Comparison of ENCODE assay signal across 8 mouse cellular contexts in genomic region chr17:34837464-34838324, GRCm38 (mm10). TPM values are rescaled to one million over a fixed set of nuclear protein-coding genes. Genes with fewer than 3 reads are reported as not detected.
DNase-seq lines count a peak whose midpoint lies in the region; ATAC-seq and TF ChIP-seq lines count a peak whose summit lies in the region.

No protein-coding gene starts in this region.

- WGBS in lung, embryonic 14.5 days, result 33% methylated on average over 43 of the region's 43 CpGs
- 49% methylated on average over 33 of the region's 43 CpGs for WGBS in embryonic facial prominence, embryonic 14.5 days
- WGBS in hindbrain, embryonic 13.5 days, result 42% methylated on average over 43 of the region's 43 CpGs
- 33% methylated on average over 43 of the region's 43 CpGs for WGBS in liver, embryonic 14.5 days (ENCODE audit: insufficient replicate concordance)
- 32% methylated on average over 41 of the region's 43 CpGs for WGBS in stomach, postnatal 0 days

- peak overlapping the region; percentile 66 for H3K9ac ChIP-seq in lung, embryonic 14.5 days
- peak overlapping the region; percentile 80 for H3K9ac ChIP-seq in embryonic facial prominence, embryonic 14.5 days (ENCODE audit: low read depth, low read length)
- H3K9ac ChIP-seq in hindbrain, embryonic 13.5 days, result peak overlapping the region; percentile 86
- H3K9ac ChIP-seq in liver, embryonic 14.5 days (replicated peaks), result peak overlapping the region; percentile 90
- H3K9ac ChIP-seq in stomach, postnatal 0 days (ENCODE audit: low read length), result peak overlapping the region; percentile 73

- H3K4me1 ChIP-seq in lung, embryonic 14.5 days (ENCODE audit: insufficient read depth), result no peaks in the 10 kb centered on the region
- peaks cover 15% of the 10 kb centered on the region for H3K4me1 ChIP-seq in embryonic facial prominence, embryonic 14.5 days (ENCODE audit: control insufficient read depth, insufficient read depth, low read length)
- H3K4me1 ChIP-seq in hindbrain, embryonic 13.5 days (replicated peaks), result peaks cover 35% of the 10 kb centered on the region
- peaks cover 11 to 16% of the 10 kb centered on the region in 2 experiments for H3K4me1 ChIP-seq in liver, embryonic 14.5 days (replicated peaks; ENCODE audit: control insufficient read depth in 2 of 2, insufficient read depth in 2 of 2, low read length in 1 of 2)
- H3K4me1 ChIP-seq in stomach, postnatal 0 days (replicated peaks; ENCODE audit: control insufficient read depth, insufficient read depth), result 0 out of 2 replicates have a peak, but pooled peaks cover 5% of the 10 kb centered on the region

- no peak for TF ChIP-seq CTCF in lung, embryonic 14.5 days (IDR thresholded peaks at IDR 0.05; ENCODE audit: low read depth)
- TF ChIP-seq CTCF in liver, embryonic 14.5 days (IDR thresholded peaks at IDR 0.05; ENCODE audit: low read depth), result no peak
- no peak for TF ChIP-seq CTCF in stomach, postnatal 0 days (IDR thresholded peaks at IDR 0.05; ENCODE audit: low read depth)

- ATAC-seq in lung, embryonic 14.5 days (ENCODE audit: insufficient read depth), result peak; percentile 13
- ATAC-seq in embryonic facial prominence, embryonic 14.5 days (ENCODE audit: low read depth), result peak; percentile 13; the same call in 1 of the 2 replicates
- peak; percentile 37 for ATAC-seq in hindbrain, embryonic 13.5 days (ENCODE audit: low FRiP score)
- peak; percentile 2; the same call in 1 of the 2 replicates for ATAC-seq in liver, embryonic 14.5 days (ENCODE audit: insufficient read depth)
- ATAC-seq in stomach, postnatal 0 days (ENCODE audit: low FRiP score, low TSS enrichment), result peak; percentile 36

- H3K36me3 ChIP-seq in lung, embryonic 14.5 days (ENCODE audit: insufficient read depth), result peaks cover 46% of the 10 kb centered on the region
- H3K36me3 ChIP-seq in embryonic facial prominence, embryonic 14.5 days (ENCODE audit: control insufficient read depth, insufficient read depth, low read length), result peaks cover 67% of the 10 kb centered on the region
- H3K36me3 ChIP-seq in hindbrain, embryonic 13.5 days, result peaks cover 55% of the 10 kb centered on the region
- H3K36me3 ChIP-seq in liver, embryonic 14.5 days (replicated peaks; ENCODE audit: control insufficient read depth, insufficient read depth, low read depth), result peaks cover 18% of the 10 kb centered on the region
- H3K36me3 ChIP-seq in stomach, postnatal 0 days (ENCODE audit: control insufficient read depth, insufficient read depth, low read length), result peaks cover 15% of the 10 kb centered on the region; the same call in 1 of the 2 replicates

- TF ChIP-seq EP300 in liver, embryonic 14.5 days (IDR thresholded peaks at IDR 0.05; ENCODE audit: low read depth), result no peak
- TF ChIP-seq EP300 in stomach, postnatal 0 days (optimal IDR thresholded peaks at IDR 0.05), result no peak

- no peaks in the 10 kb centered on the region for H3K27me3 ChIP-seq in lung, embryonic 14.5 days (ENCODE audit: insufficient read depth, low read length)
- H3K27me3 ChIP-seq in embryonic facial prominence, embryonic 14.5 days (replicated peaks; ENCODE audit: control insufficient read depth, insufficient read depth, low read length), result no peaks in the 10 kb centered on the region
- no peaks in the 10 kb centered on the region for H3K27me3 ChIP-seq in hindbrain, embryonic 13.5 days
- H3K27me3 ChIP-seq in liver, embryonic 14.5 days (ENCODE audit: control insufficient read depth, insufficient read depth, low read length), result no peaks in the 10 kb centered on the region
- no peaks in the 10 kb centered on the region for H3K27me3 ChIP-seq in stomach, postnatal 0 days (ENCODE audit: control insufficient read depth, insufficient read depth, low read length)

- peak overlapping the region; percentile 61; the same call in 1 of the 2 replicates for H3K27ac ChIP-seq in lung, embryonic 14.5 days (ENCODE audit: low read depth)
- H3K27ac ChIP-seq in embryonic facial prominence, embryonic 14.5 days (replicated peaks; ENCODE audit: low read depth, low read length), result peak overlapping the region; percentile 84
- peak overlapping the region; percentile 87 for H3K27ac ChIP-seq in hindbrain, embryonic 13.5 days
- H3K27ac ChIP-seq in liver, embryonic 14.5 days, result peak overlapping the region; percentile 81
- H3K27ac ChIP-seq in stomach, postnatal 0 days (replicated peaks), result peak overlapping the region; percentile 86

- no peak for DNase-seq in lung, embryonic 14.5 days
- no peak for DNase-seq in lung, postnatal 25 days (ENCODE audit: low spot score)
- DNase-seq in embryonic facial prominence, embryonic 14.5 days (ENCODE audit: low spot score), result no peak
- DNase-seq in liver, embryonic 14.5 days (ENCODE audit: low read depth in 3 of 3, low spot score in 3 of 3), result no peak
- peak; percentile 31 for DNase-seq in stomach, postnatal 0 days (ENCODE audit: low spot score)
- DNase-seq in urinary bladder, postnatal 4 days (ENCODE audit: low spot score in 2 of 2), result no peak
- no peak for DNase-seq in left cerebral cortex, adult 9 months (ENCODE audit: low spot score in 2 of 2)

- H3K4me2 ChIP-seq in lung, embryonic 14.5 days, result peak overlapping the region; percentile 90
- peak overlapping the region; percentile 98 for H3K4me2 ChIP-seq in embryonic facial prominence, embryonic 14.5 days (ENCODE audit: low read depth, low read length)
- H3K4me2 ChIP-seq in hindbrain, embryonic 13.5 days, result peak overlapping the region; percentile 93
- peak overlapping the region; percentile 99 for H3K4me2 ChIP-seq in liver, embryonic 14.5 days (ENCODE audit: low read depth)
- H3K4me2 ChIP-seq in stomach, postnatal 0 days (replicated peaks; ENCODE audit: low read depth), result peak overlapping the region; percentile 93

- no peaks in the 10 kb centered on the region for H3K9me3 ChIP-seq in lung, embryonic 14.5 days (ENCODE audit: low read depth, low read length)
- no peaks in the 10 kb centered on the region for H3K9me3 ChIP-seq in embryonic facial prominence, embryonic 14.5 days (ENCODE audit: control insufficient read depth, low read length)
- H3K9me3 ChIP-seq in hindbrain, embryonic 13.5 days, result no peaks in the 10 kb centered on the region
- no peaks in the 10 kb centered on the region for H3K9me3 ChIP-seq in liver, embryonic 14.5 days (ENCODE audit: control insufficient read depth, low read length)
- H3K9me3 ChIP-seq in stomach, postnatal 0 days (ENCODE audit: control insufficient read depth, low read length), result no peaks in the 10 kb centered on the region

- H3K4me3 ChIP-seq in lung, embryonic 14.5 days (ENCODE audit: low read depth, low read length), result peak overlapping the region; percentile 78
- H3K4me3 ChIP-seq in embryonic facial prominence, embryonic 14.5 days (ENCODE audit: low read depth, low read length), result peak overlapping the region; percentile 65
- peak overlapping the region; percentile 68 for H3K4me3 ChIP-seq in hindbrain, embryonic 13.5 days
- H3K4me3 ChIP-seq in liver, embryonic 14.5 days (ENCODE audit: insufficient read depth in 1 of 2, low read depth in 2 of 2, low read length in 2 of 2), result peak overlapping the region; percentile 70 to 75
- peak overlapping the region; percentile 73 for H3K4me3 ChIP-seq in stomach, postnatal 0 days (ENCODE audit: low read depth, low read length)

RNA-seq across cellular contexts. Expression of gene Dxo, which starts 0.9 kb away (rescaled TPM):
- polyA plus RNA-seq in lung, embryonic 14.5 days (2014; fragmentation: Nextera tagmentation; extraction: Ambion mirVana), result 56.0 and 71.5 TPM in 2 replicates
- 53.0 and 54.2 TPM in 2 replicates for polyA plus RNA-seq in embryonic facial prominence, embryonic 14.5 days (2014; fragmentation: Nextera tagmentation; extraction: Ambion mirVana)
- polyA plus RNA-seq in hindbrain, embryonic 13.5 days (2015; fragmentation: Nextera tagmentation; extraction: Ambion mirVana), result 68.9 and 69.6 TPM in 2 replicates
- 27.7 and 30.6 TPM in 2 replicates for polyA plus RNA-seq in liver, embryonic 14.5 days (2012; rRNA removed)
- polyA plus RNA-seq in liver, embryonic 14.5 days (2014; fragmentation: Nextera tagmentation; extraction: Ambion mirVana), result 24.0 and 28.1 TPM in 2 replicates
- 29.6 and 32.2 TPM in 2 replicates for polyA plus RNA-seq in stomach, postnatal 0 days (2015; fragmentation: Nextera tagmentation; extraction: Ambion mirVana)

RNA-seq across cellular contexts. Expression of gene Stk19, which starts 0.9 kb away (rescaled TPM):
- polyA plus RNA-seq in lung, embryonic 14.5 days (2014; fragmentation: Nextera tagmentation; extraction: Ambion mirVana), result 22.2 and 25.0 TPM in 2 replicates
- 21.1 and 21.7 TPM in 2 replicates for polyA plus RNA-seq in embryonic facial prominence, embryonic 14.5 days (2014; fragmentation: Nextera tagmentation; extraction: Ambion mirVana)
- 36.5 and 40.5 TPM in 2 replicates for polyA plus RNA-seq in hindbrain, embryonic 13.5 days (2015; fragmentation: Nextera tagmentation; extraction: Ambion mirVana)
- polyA plus RNA-seq in liver, embryonic 14.5 days (2012; rRNA removed), result 12.8 and 14.8 TPM in 2 replicates
- 10.6 and 13.3 TPM in 2 replicates for polyA plus RNA-seq in liver, embryonic 14.5 days (2014; fragmentation: Nextera tagmentation; extraction: Ambion mirVana)
- polyA plus RNA-seq in stomach, postnatal 0 days (2015; fragmentation: Nextera tagmentation; extraction: Ambion mirVana), result 20.8 and 23.1 TPM in 2 replicates

RNA-seq across cellular contexts. Expression of gene Skiv2l, which starts 12.3 kb away (rescaled TPM):
- 44.6 and 50.3 TPM in 2 replicates for polyA plus RNA-seq in lung, embryonic 14.5 days (2014; fragmentation: Nextera tagmentation; extraction: Ambion mirVana)
- 38.9 and 46.6 TPM in 2 replicates for polyA plus RNA-seq in embryonic facial prominence, embryonic 14.5 days (2014; fragmentation: Nextera tagmentation; extraction: Ambion mirVana)
- 54.1 and 60.4 TPM in 2 replicates for polyA plus RNA-seq in hindbrain, embryonic 13.5 days (2015; fragmentation: Nextera tagmentation; extraction: Ambion mirVana)
- polyA plus RNA-seq in liver, embryonic 14.5 days (2012; rRNA removed), result 21.4 and 22.3 TPM in 2 replicates
- 15.0 and 20.2 TPM in 2 replicates for polyA plus RNA-seq in liver, embryonic 14.5 days (2014; fragmentation: Nextera tagmentation; extraction: Ambion mirVana)
- 22.5 and 23.6 TPM in 2 replicates for polyA plus RNA-seq in stomach, postnatal 0 days (2015; fragmentation: Nextera tagmentation; extraction: Ambion mirVana)

RNA-seq across cellular contexts. Expression of gene Nelfe, which starts 12.5 kb away (rescaled TPM):
- 110 and 115 TPM in 2 replicates for polyA plus RNA-seq in lung, embryonic 14.5 days (2014; fragmentation: Nextera tagmentation; extraction: Ambion mirVana)
- 85.8 and 99.8 TPM in 2 replicates for polyA plus RNA-seq in embryonic facial prominence, embryonic 14.5 days (2014; fragmentation: Nextera tagmentation; extraction: Ambion mirVana)
- 82.7 and 88.9 TPM in 2 replicates for polyA plus RNA-seq in hindbrain, embryonic 13.5 days (2015; fragmentation: Nextera tagmentation; extraction: Ambion mirVana)
- 26.9 and 37.5 TPM in 2 replicates for polyA plus RNA-seq in liver, embryonic 14.5 days (2012; rRNA removed)
- polyA plus RNA-seq in liver, embryonic 14.5 days (2014; fragmentation: Nextera tagmentation; extraction: Ambion mirVana), result 42.7 and 49.2 TPM in 2 replicates
- polyA plus RNA-seq in stomach, postnatal 0 days (2015; fragmentation: Nextera tagmentation; extraction: Ambion mirVana), result 50.0 and 53.8 TPM in 2 replicates

RNA-seq across cellular contexts. Expression of gene Cfb, which starts 24.6 kb away (rescaled TPM):
- 1.8 and 2.5 TPM in 2 replicates for polyA plus RNA-seq in lung, embryonic 14.5 days (2014; fragmentation: Nextera tagmentation; extraction: Ambion mirVana)
- 1.8 and 2.2 TPM in 2 replicates for polyA plus RNA-seq in embryonic facial prominence, embryonic 14.5 days (2014; fragmentation: Nextera tagmentation; extraction: Ambion mirVana)
- polyA plus RNA-seq in hindbrain, embryonic 13.5 days (2015; fragmentation: Nextera tagmentation; extraction: Ambion mirVana), result 1.9 TPM in 2 replicates
- 103 and 159 TPM in 2 replicates for polyA plus RNA-seq in liver, embryonic 14.5 days (2012; rRNA removed)
- 138 and 146 TPM in 2 replicates for polyA plus RNA-seq in liver, embryonic 14.5 days (2014; fragmentation: Nextera tagmentation; extraction: Ambion mirVana)
- polyA plus RNA-seq in stomach, postnatal 0 days (2015; fragmentation: Nextera tagmentation; extraction: Ambion mirVana), result 20.7 and 23.9 TPM in 2 replicates
